Mouse (Mus musculus): ENCODE results near the gene Gna15. TPM values are rescaled to one million over a fixed set of nuclear protein-coding genes. Genes with fewer than 3 reads are reported as not detected.

Gna15 gene
- polyA plus RNA-seq, 1 experiment from 2014 or later, result 1.7 TPM

- H3K27ac ChIP-seq (ENCODE audit: low read depth), result no peak overlapping the region
- no peaks in the 10 kb centered on the region for H3K27me3 ChIP-seq (ENCODE audit: insufficient read depth, low read length)
- peaks cover 11% of the 10 kb centered on the region; the same call in 1 of the 2 replicates for H3K4me1 ChIP-seq (ENCODE audit: insufficient read depth)
- H3K9me3 ChIP-seq (ENCODE audit: low read depth, low read length), result no peaks in the 10 kb centered on the region
- H3K36me3 ChIP-seq (ENCODE audit: insufficient read depth), result no peaks in the 10 kb centered on the region
- no peak overlapping the region; the same call in 1 of the 2 replicates for H3K9ac ChIP-seq
- TF ChIP-seq CTCF (IDR thresholded peaks at IDR 0.05; ENCODE audit: low read depth), result no peak
- 0 out of 2 replicates have a peak overlapping the region, but pooled peaks have one; percentile 23 for H3K4me2 ChIP-seq
- DNase-seq, result peak; percentile 17
- whole genome bisulfite sequencing, result 58% methylated on average over 23 of the region's 23 CpGs
- ATAC-seq (ENCODE audit: insufficient read depth), result no peak
- H3K4me3 ChIP-seq (ENCODE audit: low read depth, low read length), result no peak overlapping the region
These were observed 24.6 kb downstream of the Gna15 start for GRCm38 (mm10) chr10:81499250-81499901.

- no peak for DNase-seq
- Histone ChIP-seq H3K9me3 (ENCODE audit: low read depth, low read length) (no peaks in the 10 kb centered on the region), H3K4me2 (peak overlapping the region; percentile 23; the same call in 1 of the 2 replicates), H3K9ac (no peak overlapping the region), H3K4me1 (ENCODE audit: insufficient read depth) (peaks cover 11% of the 10 kb centered on the region; the same call in 1 of the 2 replicates), H3K27me3 (ENCODE audit: insufficient read depth, low read length) (no peaks in the 10 kb centered on the region), H3K4me3 (ENCODE audit: low read depth, low read length) (no peak overlapping the region), H3K27ac (ENCODE audit: low read depth) (no peak overlapping the region), H3K36me3 (ENCODE audit: insufficient read depth) (no peaks in the 10 kb centered on the region)
- ATAC-seq (ENCODE audit: insufficient read depth), result no peak
- WGBS, result 80% methylated on average over 38 of the region's 38 CpGs
- TF ChIP-seq CTCF (IDR thresholded peaks at IDR 0.05; ENCODE audit: low read depth), result peak; percentile 35
These were observed 25.4 kb downstream of the Gna15 start for GRCm38 (mm10) chr10:81498316-81499249.

- peaks cover 11% of the 10 kb centered on the region; the same call in 1 of the 2 replicates for H3K4me1 ChIP-seq (ENCODE audit: insufficient read depth)
- 0 out of 2 replicates have a peak overlapping the region, but pooled peaks have one; percentile 40 for H3K9ac ChIP-seq
- DNase-seq (no peak), ATAC-seq (ENCODE audit: insufficient read depth) (no peak)
- H3K27ac ChIP-seq (ENCODE audit: low read depth), result no peak overlapping the region
- no peaks in the 10 kb centered on the region for H3K27me3 ChIP-seq (ENCODE audit: insufficient read depth, low read length)
- WGBS, result 81% methylated on average over 17 of the region's 17 CpGs
- peak overlapping the region; percentile 58 for H3K4me2 ChIP-seq
- H3K36me3 ChIP-seq (ENCODE audit: insufficient read depth), result peaks cover 9% of the 10 kb centered on the region
- no peak for TF ChIP-seq CTCF (IDR thresholded peaks at IDR 0.05; ENCODE audit: low read depth)
- H3K4me3 ChIP-seq (ENCODE audit: low read depth, low read length), result 0 out of 2 replicates have a peak overlapping the region, but pooled peaks have one; percentile 77
- no peaks in the 10 kb centered on the region for H3K9me3 ChIP-seq (ENCODE audit: low read depth, low read length)
These were observed 26.4 kb downstream of the Gna15 start for GRCm38 (mm10) chr10:81497401-81498270.

DNA sequence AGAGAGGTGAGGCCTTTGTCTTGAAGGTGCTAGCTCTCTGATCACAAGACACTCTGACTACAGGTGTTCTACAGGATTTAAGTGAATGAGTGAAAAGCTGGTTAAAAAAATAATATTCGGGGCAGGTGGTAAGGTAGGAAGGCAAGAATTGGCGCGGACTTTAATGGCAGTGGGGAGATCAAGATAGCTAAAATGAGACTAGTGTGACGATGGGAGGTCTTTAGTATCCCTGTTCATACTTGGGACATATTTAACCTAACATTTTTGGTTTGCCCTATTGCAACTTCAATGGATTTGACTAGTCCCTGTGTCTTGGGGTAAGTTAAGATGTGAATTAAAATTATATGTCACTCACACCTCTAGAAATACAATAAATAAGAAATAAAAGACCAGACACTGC lies 27.1 kb downstream of the Gna15 start:
- no peaks in the 10 kb centered on the region for H3K27me3 ChIP-seq (ENCODE audit: insufficient read depth, low read length)

DNA sequence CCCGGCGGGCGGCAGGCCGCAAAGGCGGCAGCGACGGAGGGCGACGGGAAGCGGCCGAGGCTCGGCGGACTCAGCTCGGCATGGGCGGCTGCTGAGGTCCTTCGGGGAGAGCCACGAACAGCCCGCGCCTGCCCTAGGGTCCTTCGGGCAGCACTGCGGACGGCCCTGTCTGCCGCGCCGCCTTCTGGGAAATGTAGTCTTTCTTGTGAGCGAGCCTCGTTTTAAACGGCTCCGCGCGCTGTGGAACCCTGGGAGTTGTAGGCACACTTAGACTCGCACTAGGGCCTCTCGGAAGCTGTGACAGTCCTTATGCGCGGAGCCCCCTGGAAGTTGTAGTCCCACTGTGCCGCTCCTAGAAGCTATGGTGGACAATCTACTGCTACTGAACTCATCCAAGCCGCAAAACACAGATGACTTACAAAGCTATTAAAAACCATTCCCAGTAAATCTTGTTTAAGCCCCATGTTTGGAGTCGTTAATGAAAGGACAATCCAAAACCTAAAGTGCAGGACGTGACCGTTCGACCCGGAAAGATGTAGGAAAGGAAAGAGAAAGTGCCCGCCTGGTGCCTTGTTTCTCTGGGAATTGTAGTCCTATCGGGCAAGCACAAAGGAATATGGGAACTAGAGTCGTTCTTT lies 27.6 kb downstream of the Gna15 start, which contains the start of gene Ncln:
Gene Ncln (minus strand): TSS at position 129 of the 638 bp plus-strand sequence.
- Histone ChIP-seq H3K36me3 (ENCODE audit: insufficient read depth) (peaks cover 22% of the 10 kb centered on the region), H3K27me3 (ENCODE audit: insufficient read depth, low read length) (no peaks in the 10 kb centered on the region), H3K4me1 (ENCODE audit: insufficient read depth) (peaks cover 11% of the 10 kb centered on the region; the same call in 1 of the 2 replicates), H3K27ac (ENCODE audit: low read depth) (peak within 1 kb of the TSS; percentile 30; the same call in 1 of the 2 replicates), H3K4me3 (ENCODE audit: low read depth, low read length) (peak within 1 kb of the TSS; percentile 77), H3K4me2 (peak within 1 kb of the TSS; percentile 99), H3K9ac (peak within 1 kb of the TSS; percentile 78), H3K9me3 (ENCODE audit: low read depth, low read length) (no peaks in the 10 kb centered on the region)
- DNase-seq (peak; percentile 100), ATAC-seq (ENCODE audit: insufficient read depth) (peak; percentile 96)
- peak; percentile 22; the same call in 1 of the 2 replicates for TF ChIP-seq CTCF (IDR thresholded peaks at IDR 0.05; ENCODE audit: low read depth)
- under 1% methylated on average over 42 of the region's 45 CpGs for WGBS

More for the DNA sequence above, 27.1 kb downstream of the Gna15 start:
- ATAC-seq (ENCODE audit: insufficient read depth) (no peak), DNase-seq (no peak)
- Histone ChIP-seq H3K36me3 (ENCODE audit: insufficient read depth) (peaks cover 16% of the 10 kb centered on the region), H3K9ac (peak overlapping the region; percentile 40; the same call in 1 of the 2 replicates), H3K9me3 (ENCODE audit: low read depth, low read length) (no peaks in the 10 kb centered on the region), H3K27ac (ENCODE audit: low read depth) (no peak overlapping the region), H3K4me2 (peak overlapping the region; percentile 58), H3K4me3 (ENCODE audit: low read depth, low read length) (peak overlapping the region; percentile 77), H3K4me1 (ENCODE audit: insufficient read depth) (peaks cover 11% of the 10 kb centered on the region; the same call in 1 of the 2 replicates)
- 37% methylated on average over 4 of the region's 4 CpGs for WGBS
- no peak for TF ChIP-seq CTCF (IDR thresholded peaks at IDR 0.05; ENCODE audit: low read depth)

All from lung, embryonic 14.5 days (tissue).